Mouse (Mus musculus): Measurements from ENCODE around the gene Esp8. TPM values are rescaled to one million over a fixed set of nuclear protein-coding genes. Genes with fewer than 3 reads are reported as not detected.

The Esp8 gene
- total RNA-seq (2023), result not detected

DNA sequence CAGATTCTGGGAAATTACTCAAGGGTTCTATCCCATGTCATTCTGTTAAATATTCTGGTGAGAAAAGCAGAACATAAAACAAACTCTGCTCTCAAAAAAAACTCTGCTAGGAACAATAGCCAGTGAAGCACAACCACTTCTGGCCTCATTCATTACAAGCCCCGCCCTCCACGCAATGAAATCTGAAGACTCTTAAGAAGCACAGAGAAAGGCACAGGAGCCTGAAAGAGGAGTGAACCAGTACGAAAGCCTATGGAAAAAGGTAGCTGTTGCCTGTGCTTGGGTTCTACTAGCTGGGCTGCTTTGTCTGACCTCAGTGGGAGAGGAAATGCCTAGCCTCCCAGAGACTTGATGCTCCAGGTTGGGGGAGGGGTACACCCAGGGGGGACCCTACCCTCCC is at the start of gene Esp8:
Gene Esp8 (plus strand): TSS at position 205 of the 400 bp plus-strand sequence.

DNA sequence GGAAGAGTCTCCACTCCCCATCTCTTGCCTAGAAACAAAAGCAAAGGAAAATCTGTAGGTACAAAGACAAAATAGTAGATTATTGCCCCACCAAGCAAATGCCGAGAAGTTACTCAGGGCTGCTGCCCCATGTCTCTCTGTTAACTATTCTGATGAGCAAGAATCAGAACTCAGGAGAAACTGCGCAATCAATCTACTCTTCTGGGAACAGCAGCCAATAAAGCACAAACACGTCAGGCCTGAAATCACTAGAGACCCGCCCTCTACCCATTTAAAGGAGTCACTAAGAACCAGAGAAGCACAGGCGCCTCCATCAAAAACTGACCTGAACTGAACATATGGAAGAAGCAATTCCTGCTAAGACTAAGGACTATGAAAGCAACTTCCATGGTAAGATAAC is 41.4 kb downstream of the Esp8 start, which contains the start of gene Esp6:
Gene Esp6 (plus strand): TSS at position 301 of the 400 bp plus-strand sequence.

Other genes starting within 250 kb of the Esp8 start
- gene Crisp1, start 200.8 kb upstream of the Esp8 start, total RNA-seq (2023), result not detected
- gene Esp6, start 41.5 kb downstream of the Esp8 start, total RNA-seq (2023), result not detected
- gene Esp4, start 78.6 kb downstream of the Esp8 start, total RNA-seq (2023), result not detected
- not detected for gene Esp3, start 112.1 kb downstream of the Esp8 start, total RNA-seq (2023)
- gene Esp1, start 207.1 kb downstream of the Esp8 start, total RNA-seq (2023), result not detected